Mouse (Mus musculus) intestine, embryonic 15.5 days (tissue): ENCODE measurements around the gene Ly6g5c. TPM values are rescaled to one million over a fixed set of nuclear protein-coding genes. Genes with fewer than 3 reads are reported as not detected.

Source experiments
- ATAC-seq: fragments of 200-750 bp; cut with Nextera tagmentation; 2 replicates; pipeline ENCODE4 v1.8.0; 2017; ENCODE audit warnings: moderate TSS enrichment, moderate library complexity
- H3K27ac ChIP-seq: fragments of 300-500 bp; sonication (generic); 2 replicates; pipeline ENCODE4 v1.5.1; 2015; ENCODE audit warnings: mild to moderate bottlenecking, inconsistent platforms
- H3K27me3 ChIP-seq: fragments of 300-500 bp; sonication (generic); replicated peaks from 2 replicates; pipeline ENCODE4 v1.6.1; 2015; ENCODE audit warnings: inconsistent platforms
- H3K36me3 ChIP-seq: fragments of 300-500 bp; sonication (generic); 2 replicates; pipeline ENCODE4 v1.6.1; 2015; ENCODE audit warnings: inconsistent platforms
- H3K4me1 ChIP-seq: fragments of 300-500 bp; sonication (generic); replicated peaks from 2 replicates; pipeline ENCODE4 v1.6.1; 2015; ENCODE audit warnings: inconsistent platforms
- H3K4me2 ChIP-seq: fragments of 300-500 bp; sonication (generic); replicated peaks from 2 replicates; pipeline ENCODE4 v1.6.1; 2015; ENCODE audit warnings: mild to moderate bottlenecking, inconsistent platforms
- H3K4me3 ChIP-seq: fragments of 300-500 bp; sonication (generic); replicated peaks from 2 replicates; pipeline ENCODE4 v1.5.1; 2015; ENCODE audit warnings: inconsistent platforms
- H3K9ac ChIP-seq: fragments of 300-500 bp; sonication (generic); 2 replicates; pipeline ENCODE4 v1.6.1; 2015; ENCODE audit warnings: inconsistent platforms
- H3K9me3 ChIP-seq: fragments of 300-500 bp; sonication (generic); 2 replicates; pipeline ENCODE4 v1.6.1; 2016; ENCODE audit warnings: inconsistent platforms
- WGBS: fragments of 180-500 bp; shearing (Covaris S2); methylation state at CpG from one replicate; pipeline ENCODE4 v1.1.7; 2015; 5-methylcytosine and 5-hydroxymethylcytosine counted together
- polyA plus RNA-seq: library from polyadenylated mRNA; unstranded; fragments of >200 nt; fragmentation: Nextera tagmentation; extraction: Ambion mirVana; gene quantifications from 2 replicates; pipeline ENCODE4 v1.2.1, GENCODE M21; 2015

Ly6g5c gene
- polyA plus RNA-seq, 1 experiment from 2014 or later: not detected

- H3K4me1 ChIP-seq: peaks cover 14% of the 10 kb centered on the region; the same call in 1 of the 2 replicates
- H3K27ac ChIP-seq: no peak overlapping the region
- no peaks in the 10 kb centered on the region for H3K9me3 ChIP-seq
- no peaks in the 10 kb centered on the region for H3K27me3 ChIP-seq
- no peak overlapping the region for H3K4me2 ChIP-seq
- no peak for ATAC-seq
- H3K36me3 ChIP-seq: no peaks in the 10 kb centered on the region
- no peak overlapping the region for H3K9ac ChIP-seq
- WGBS: 71% methylated on average over 3 of the region's 3 CpGs
- H3K4me3 ChIP-seq: no peak overlapping the region
Measured at GRCm38 (mm10) chr17:35083929-35084497, 24.1 kb upstream of the Ly6g5c start.

GRCm38 (mm10) chr17:35085208-35085865 lies 22.7 kb upstream of the Ly6g5c start, which contains the start of gene Ly6g6f:
TSS of gene Ly6g6f (minus strand) at chr17:35085610.
- no peak within 1 kb of the TSS for H3K4me3 ChIP-seq

DNA sequence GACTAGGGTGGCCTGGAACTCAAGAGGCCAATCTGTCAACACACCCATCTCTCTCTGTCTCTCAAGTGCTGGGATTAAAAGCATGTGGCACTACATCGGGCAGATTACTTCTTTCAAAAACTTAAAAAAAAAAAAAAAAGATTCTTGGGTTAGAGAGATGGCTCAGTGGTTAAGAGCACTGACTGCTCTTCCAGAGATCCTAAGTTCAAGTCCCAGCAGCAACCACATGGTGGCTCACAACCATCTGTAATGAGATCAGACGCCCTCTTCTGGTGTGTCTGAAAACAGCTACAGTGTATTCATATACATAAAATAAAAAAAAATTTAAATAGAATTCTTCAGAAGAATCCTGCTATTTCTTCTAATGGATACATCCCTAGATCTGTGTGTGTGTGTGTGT lies 19.9 kb upstream of the Ly6g5c start:
- 45% methylated on average over 2 of the region's 2 CpGs for WGBS

More at GRCm38 (mm10) chr17:35085208-35085865, 22.7 kb upstream of the Ly6g5c start, which contains the start of gene Ly6g6f:
- Histone ChIP-seq H3K9ac (no peak within 1 kb of the TSS), H3K9me3 (no peaks in the 10 kb centered on the region), H3K4me2 (no peak within 1 kb of the TSS), H3K36me3 (no peaks in the 10 kb centered on the region), H3K27me3 (no peaks in the 10 kb centered on the region), H3K4me1 (peaks cover 14% of the 10 kb centered on the region), H3K27ac (no peak within 1 kb of the TSS)
- 61% methylated on average over 7 of the region's 7 CpGs for WGBS
- ATAC-seq: no peak

DNA sequence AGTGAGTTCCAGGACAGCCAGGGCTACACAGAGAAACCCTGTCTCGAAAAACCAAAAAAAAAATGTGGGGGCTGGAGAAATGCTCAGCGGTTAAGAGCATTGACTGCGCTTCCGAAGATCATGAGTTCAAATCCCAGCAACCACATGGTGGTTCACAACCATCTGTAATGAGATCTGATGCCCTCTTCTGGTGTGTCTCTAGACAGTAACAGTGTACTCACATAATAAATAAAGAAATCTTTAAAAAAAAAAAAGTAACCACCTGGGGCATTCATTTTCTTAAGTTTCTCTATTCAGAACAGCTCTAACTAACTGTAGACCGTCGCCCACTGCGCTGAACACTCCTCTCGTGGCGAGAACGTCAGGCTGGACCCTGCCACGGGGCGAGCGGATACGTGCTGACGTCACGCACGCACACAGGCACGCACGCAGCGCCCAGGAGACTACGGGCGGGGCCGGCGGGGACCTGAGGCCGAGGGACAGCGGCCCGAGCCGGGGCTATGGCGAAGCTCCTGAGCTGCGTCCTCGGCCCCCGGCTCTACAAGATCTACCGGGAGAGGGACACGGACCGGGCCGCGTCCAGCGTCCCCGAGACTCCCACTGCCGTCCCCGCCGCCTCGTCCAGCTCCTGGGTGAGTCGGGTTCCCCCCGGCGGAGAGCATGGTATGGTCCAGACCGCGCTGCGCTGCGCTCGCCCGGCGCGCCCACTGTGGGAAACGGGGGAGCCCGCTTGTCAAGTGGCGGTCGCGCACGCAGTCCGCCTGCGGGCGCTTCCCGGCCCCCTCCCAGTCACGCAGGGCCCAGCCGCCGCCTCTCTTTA lies 19.0 kb upstream of the Ly6g5c start, which contains the start of gene Abhd16a:
TSS of gene Abhd16a (plus strand) at position 439 of the 820 bp plus-strand sequence.
- WGBS: 3% methylated on average over 63 of the region's 67 CpGs
- peak; percentile 99 for ATAC-seq
- Histone ChIP-seq H3K4me2 (peak within 1 kb of the TSS; percentile 66), H3K27ac (peak within 1 kb of the TSS; percentile 97), H3K27me3 (no peaks in the 10 kb centered on the region), H3K9ac (peak within 1 kb of the TSS; percentile 88), H3K4me1 (peaks cover 12% of the 10 kb centered on the region), H3K9me3 (no peaks in the 10 kb centered on the region), H3K36me3 (peaks cover 11% of the 10 kb centered on the region), H3K4me3 (peak within 1 kb of the TSS; percentile 70)

More for the DNA sequence above, 19.9 kb upstream of the Ly6g5c start:
- Histone ChIP-seq H3K9me3 (no peaks in the 10 kb centered on the region), H3K27me3 (no peaks in the 10 kb centered on the region), H3K4me2 (no peak overlapping the region), H3K4me3 (no peak overlapping the region), H3K4me1 (peaks cover 12% of the 10 kb centered on the region), H3K9ac (no peak overlapping the region), H3K27ac (no peak overlapping the region), H3K36me3 (peaks cover 11% of the 10 kb centered on the region)
- no peak for ATAC-seq

DNA sequence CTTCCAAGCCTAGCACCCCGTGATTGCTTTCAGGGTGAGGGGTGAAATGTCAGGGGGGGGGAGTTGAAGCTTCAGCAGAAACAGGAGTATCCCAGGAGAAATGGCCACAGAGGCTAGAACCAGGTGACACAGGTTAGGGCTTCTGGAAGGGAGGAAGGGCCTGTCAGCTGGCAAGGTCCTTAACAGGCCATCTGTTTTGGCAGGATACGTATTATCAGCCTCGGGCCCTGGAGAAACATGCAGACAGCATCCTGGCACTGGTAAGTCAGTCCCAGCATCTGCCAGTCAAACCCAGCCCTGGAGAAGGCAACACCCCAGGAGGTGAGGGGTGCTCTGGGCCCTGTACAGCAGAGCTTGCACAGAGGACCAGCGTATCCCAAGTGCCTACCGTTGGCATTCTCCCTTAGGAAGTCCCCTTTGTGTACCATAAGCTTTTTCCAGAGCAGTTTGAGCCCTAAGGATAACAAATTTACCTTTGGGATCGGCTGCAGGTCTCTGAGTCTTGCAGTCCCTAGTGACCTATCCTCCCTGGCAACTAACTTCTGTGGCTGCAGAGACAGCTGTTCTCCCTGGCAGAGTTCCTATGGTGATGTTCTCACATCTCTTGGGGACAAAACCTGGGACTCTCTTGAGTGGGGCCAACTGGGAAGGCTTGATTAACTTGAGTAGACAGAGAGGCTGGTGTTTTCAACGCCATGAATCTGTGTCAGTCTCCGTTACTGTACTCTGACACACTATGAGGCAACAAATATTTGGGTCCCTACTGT lies 17.7 kb upstream of the Ly6g5c start:
- H3K27ac ChIP-seq: no peak overlapping the region
- H3K4me2 ChIP-seq: peak overlapping the region; percentile 66
- peak overlapping the region; percentile 88 for H3K9ac ChIP-seq
- H3K9me3 ChIP-seq: no peaks in the 10 kb centered on the region
- peaks cover 16% of the 10 kb centered on the region for H3K4me1 ChIP-seq
- peaks cover 11% of the 10 kb centered on the region for H3K36me3 ChIP-seq
- H3K27me3 ChIP-seq: no peaks in the 10 kb centered on the region
- ATAC-seq: no peak
- H3K4me3 ChIP-seq: peak overlapping the region; percentile 70
- WGBS: 69% methylated on average over 8 of the region's 8 CpGs

DNA sequence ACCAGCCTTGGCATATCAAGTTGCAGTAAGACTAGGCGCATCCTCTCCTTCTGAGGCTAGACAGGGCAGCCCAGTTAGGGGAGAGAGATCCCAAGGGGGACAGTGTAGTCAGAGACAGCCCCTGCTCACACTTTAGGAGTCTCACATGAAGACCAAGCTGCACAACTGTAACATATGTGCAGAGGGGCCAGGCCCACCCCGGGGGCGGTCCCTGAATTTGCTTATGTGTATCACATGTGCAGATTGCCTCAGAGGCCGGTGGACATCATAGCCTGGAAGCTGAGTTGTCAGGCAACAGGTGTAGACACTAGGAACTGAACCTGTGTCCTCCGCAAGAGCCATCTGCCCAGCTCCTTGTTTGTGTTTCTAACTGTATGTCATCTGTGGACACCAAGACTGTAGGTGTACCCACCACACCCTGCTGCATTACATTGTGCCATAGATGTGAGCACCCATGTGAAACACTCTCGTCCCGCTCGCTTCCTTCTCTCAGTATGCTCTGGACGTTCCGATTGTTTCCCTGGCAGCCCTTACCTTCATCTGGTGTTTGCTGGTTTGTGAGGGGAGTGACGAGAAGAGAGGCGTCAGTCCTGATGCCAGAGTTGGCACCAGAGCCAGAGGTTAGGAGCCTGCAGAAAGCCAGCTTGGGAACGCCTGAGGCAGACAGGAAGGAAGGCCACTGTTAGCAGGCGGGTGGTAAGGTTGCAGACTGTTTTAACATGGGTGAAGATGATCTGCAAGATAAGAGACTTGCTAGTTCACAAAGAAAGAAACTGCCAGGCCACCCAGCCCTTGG lies 15.5 kb upstream of the Ly6g5c start:
- peaks cover 27% of the 10 kb centered on the region for H3K36me3 ChIP-seq
- 88% methylated on average over 14 of the region's 14 CpGs for WGBS

GRCm38 (mm10) chr17:35094475-35095365 lies 13.4 kb upstream of the Ly6g5c start:
- 83% methylated on average over 15 of the region's 15 CpGs for WGBS
- Histone ChIP-seq H3K9ac (no peak overlapping the region; the same call in 1 of the 2 replicates), H3K9me3 (no peaks in the 10 kb centered on the region), H3K27ac (no peak overlapping the region), H3K36me3 (peaks cover 42% of the 10 kb centered on the region), H3K4me2 (no peak overlapping the region), H3K27me3 (no peaks in the 10 kb centered on the region), H3K4me3 (no peak overlapping the region), H3K4me1 (peaks cover 22% of the 10 kb centered on the region)
- no peak for ATAC-seq

More for the DNA sequence above, 15.5 kb upstream of the Ly6g5c start:
- H3K4me3 ChIP-seq: no peak overlapping the region
- H3K27me3 ChIP-seq: no peaks in the 10 kb centered on the region
- H3K27ac ChIP-seq: no peak overlapping the region
- no peaks in the 10 kb centered on the region for H3K9me3 ChIP-seq
- ATAC-seq: no peak
- no peak overlapping the region for H3K4me2 ChIP-seq
- H3K4me1 ChIP-seq: peaks cover 16% of the 10 kb centered on the region
- H3K9ac ChIP-seq: no peak overlapping the region

DNA sequence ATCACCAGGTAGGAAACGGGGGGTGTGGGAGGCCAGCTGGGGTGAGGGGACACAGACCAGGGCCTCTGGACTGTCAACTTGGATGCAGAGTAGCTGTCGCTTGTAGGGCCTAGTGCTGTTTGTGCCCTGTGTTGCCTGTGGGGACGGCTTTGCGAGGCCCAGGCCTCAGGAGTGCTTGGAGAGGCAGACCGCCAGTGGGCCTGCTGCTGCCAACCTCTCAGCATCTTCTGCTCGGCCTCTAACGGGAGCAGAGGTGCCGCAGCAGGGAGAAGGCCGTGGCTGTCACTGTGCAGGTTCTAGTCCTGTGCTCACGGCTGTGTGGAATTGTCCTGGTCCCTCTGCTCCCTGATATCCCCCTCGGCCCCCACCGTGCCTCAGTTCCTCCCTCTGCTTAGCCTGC lies 11.5 kb upstream of the Ly6g5c start:
- peaks cover 17% of the 10 kb centered on the region for H3K4me1 ChIP-seq
- H3K4me3 ChIP-seq: no peak overlapping the region
- ATAC-seq: no peak
- no peaks in the 10 kb centered on the region for H3K9me3 ChIP-seq
- no peak overlapping the region for H3K4me2 ChIP-seq
- H3K27ac ChIP-seq: no peak overlapping the region
- H3K27me3 ChIP-seq: no peaks in the 10 kb centered on the region
- WGBS: 85% methylated on average over 12 of the region's 12 CpGs
- H3K9ac ChIP-seq: no peak overlapping the region
- peaks cover 50% of the 10 kb centered on the region for H3K36me3 ChIP-seq

DNA sequence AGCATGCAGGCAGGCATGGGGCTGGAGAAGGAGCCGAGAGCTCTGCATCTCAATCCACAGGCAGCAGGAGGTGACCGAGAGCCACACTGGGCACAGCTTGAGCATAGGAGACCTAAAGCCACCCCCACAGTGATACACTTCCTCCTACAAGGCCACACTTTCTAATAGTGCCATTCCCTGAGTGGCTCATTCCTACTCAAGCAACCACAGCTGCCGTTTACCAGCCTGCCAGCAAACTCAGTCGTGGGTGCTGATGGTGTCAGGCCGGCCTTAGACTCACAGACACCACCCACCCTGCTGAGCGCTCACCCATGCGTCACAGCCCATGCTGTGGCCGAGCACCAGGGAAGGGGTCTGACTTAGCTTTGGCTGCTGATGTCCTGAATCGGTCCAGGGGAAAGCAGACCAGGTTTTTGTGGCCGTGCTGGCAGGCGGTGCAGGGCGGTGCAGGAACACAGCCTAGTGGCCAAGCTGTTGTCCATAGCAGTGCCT lies 10.9 kb upstream of the Ly6g5c start:
- peaks cover 23% of the 10 kb centered on the region for H3K4me1 ChIP-seq
- 92% methylated on average over 12 of the region's 12 CpGs for WGBS
- no peaks in the 10 kb centered on the region for H3K27me3 ChIP-seq
- H3K4me3 ChIP-seq: no peak overlapping the region
- no peak overlapping the region for H3K27ac ChIP-seq
- H3K9ac ChIP-seq: no peak overlapping the region
- ATAC-seq: no peak
- no peaks in the 10 kb centered on the region for H3K9me3 ChIP-seq
- peaks cover 55% of the 10 kb centered on the region for H3K36me3 ChIP-seq
- no peak overlapping the region for H3K4me2 ChIP-seq

GRCm38 (mm10) chr17:35100196-35100765 lies 7.8 kb upstream of the Ly6g5c start:
- Histone ChIP-seq H3K27me3 (no peaks in the 10 kb centered on the region), H3K9me3 (no peaks in the 10 kb centered on the region), H3K4me3 (no peak overlapping the region), H3K36me3 (peaks cover 51% of the 10 kb centered on the region), H3K4me1 (peaks cover 30% of the 10 kb centered on the region), H3K9ac (no peak overlapping the region), H3K27ac (peak overlapping the region; percentile 48; the same call in 1 of the 2 replicates), H3K4me2 (no peak overlapping the region)
- ATAC-seq: peak; percentile 60
- WGBS: 52% methylated on average over 10 of the region's 10 CpGs
